Mouse (Mus musculus) thymus, postnatal 0 days (tissue): Measurements from ENCODE around the gene Psat1. TPM values are rescaled to one million over a fixed set of nuclear protein-coding genes. Genes with fewer than 3 reads are reported as not detected.

Experiments
- DNase-seq: peaks from one replicate; pipeline ENCODE4 v3.0.0-alpha.2; 2015; ENCODE audit warnings: low spot score
- polyA plus RNA-seq: library from polyadenylated mRNA; unstranded; fragments of >200 nt; fragmentation: Nextera tagmentation; extraction: Ambion mirVana; gene quantifications from 2 replicates; pipeline ENCODE4 v1.2.1, GENCODE M21; 2015

The Psat1 gene
- polyA plus RNA-seq = 119 and 138 TPM in 2 replicates

DNA sequence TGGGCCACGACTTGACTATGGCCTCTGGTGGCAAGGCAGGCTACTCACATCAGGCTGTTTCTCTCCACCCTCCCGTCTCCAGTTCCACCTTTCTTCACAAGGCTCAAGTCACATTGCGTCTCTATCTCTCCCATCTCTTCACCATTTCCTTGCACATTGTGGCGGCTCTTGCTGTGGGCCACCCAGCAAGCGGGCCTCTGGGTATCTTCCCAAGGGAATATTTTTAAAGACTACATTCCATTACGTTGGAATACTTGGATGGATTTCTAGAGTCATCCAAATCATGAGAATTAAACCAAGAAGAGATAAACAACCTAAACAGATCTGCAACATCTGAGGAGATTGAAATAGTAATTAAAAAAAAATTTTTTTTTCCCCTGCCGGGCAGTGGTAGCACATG is at the start of gene Psat1:
Gene Psat1, minus strand, starts transcription at position 101 of the 400 bp plus-strand sequence.
- DNase-seq = no peak

DNA sequence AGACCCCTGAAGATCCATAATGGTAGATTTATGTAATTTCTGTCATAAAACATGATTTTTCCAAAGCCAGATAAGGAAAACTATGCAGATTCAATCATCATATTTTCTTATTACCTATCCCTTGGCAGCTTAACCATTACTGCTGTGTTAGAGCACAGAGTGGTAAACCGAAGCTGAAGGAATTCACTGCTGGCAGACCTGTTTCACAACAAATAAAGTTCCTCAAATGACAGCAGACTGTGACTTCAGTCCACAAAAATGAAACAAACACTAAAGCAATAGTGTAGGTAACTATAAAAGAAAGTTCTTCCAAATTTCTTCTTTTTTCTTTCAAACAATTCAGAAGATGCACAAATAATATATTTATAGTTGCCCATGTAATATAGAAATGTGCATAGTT is 43.0 kb upstream of the Psat1 start:
- no peak for DNase-seq

DNA sequence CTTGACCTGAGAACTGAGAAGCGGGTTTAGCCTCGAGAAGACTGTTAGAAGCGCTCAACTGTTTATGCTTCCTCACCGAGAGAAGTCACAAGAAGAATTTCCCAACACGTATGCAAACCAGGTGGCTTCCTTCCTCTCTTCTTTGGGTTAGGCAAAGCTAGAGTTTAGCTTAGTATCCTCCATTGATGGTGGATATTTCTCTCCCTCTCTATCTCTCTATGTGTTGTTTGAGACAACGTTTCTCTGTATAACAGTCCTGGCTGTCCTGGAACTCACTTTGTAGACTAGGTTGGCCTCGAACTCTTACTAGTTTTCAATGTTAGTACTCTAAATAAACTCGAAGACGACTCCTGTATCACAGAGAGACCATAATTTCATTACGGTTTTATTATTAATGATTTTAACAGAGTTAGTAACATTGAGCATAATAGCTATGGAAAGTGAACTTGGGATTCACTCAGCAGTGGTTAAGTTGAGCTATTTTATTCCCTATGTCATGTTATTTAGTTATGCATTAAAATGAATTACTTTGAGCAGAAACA is 38.1 kb upstream of the Psat1 start:
- no peak for DNase-seq

DNA sequence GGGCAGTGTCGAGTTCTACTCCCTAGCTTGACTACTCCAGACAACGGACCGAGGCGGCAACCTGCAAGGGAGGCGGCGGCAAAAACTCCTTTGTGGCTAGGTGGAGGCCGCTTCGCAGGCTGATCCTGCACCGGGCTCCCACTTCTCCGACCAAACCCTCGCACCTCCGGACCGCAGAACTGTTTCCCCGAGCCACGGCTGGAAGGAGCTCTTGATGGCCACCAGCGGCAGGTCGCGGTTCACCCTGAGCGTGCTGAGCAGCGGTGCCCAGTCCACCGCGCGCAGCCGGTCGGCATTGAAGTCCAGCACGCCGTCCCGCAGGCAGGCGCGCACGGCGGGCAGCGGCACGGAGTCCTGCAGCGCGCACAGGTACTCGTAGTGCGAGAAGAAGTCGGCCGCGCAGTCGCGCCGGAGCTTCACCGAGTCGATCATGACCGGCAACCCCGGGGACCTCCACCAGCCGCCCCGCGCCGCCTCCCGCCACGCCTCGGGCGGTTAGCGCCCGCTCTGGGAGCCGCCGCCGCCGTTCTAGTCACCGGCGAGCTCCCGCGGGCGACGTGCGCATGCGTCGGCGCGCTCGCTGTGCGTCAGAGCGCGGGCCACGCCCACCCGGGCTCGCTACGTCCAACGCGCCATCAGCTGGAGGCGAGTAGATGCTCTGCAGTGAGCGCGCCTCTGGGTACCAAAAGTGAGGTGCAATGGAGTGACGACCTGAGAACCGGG is 37.5 kb upstream of the Psat1 start, which contains the start of gene Cep78:
Gene Cep78, minus strand, starts transcription at position 541 of the 723 bp plus-strand sequence.
- peak; percentile 95 for DNase-seq

DNA sequence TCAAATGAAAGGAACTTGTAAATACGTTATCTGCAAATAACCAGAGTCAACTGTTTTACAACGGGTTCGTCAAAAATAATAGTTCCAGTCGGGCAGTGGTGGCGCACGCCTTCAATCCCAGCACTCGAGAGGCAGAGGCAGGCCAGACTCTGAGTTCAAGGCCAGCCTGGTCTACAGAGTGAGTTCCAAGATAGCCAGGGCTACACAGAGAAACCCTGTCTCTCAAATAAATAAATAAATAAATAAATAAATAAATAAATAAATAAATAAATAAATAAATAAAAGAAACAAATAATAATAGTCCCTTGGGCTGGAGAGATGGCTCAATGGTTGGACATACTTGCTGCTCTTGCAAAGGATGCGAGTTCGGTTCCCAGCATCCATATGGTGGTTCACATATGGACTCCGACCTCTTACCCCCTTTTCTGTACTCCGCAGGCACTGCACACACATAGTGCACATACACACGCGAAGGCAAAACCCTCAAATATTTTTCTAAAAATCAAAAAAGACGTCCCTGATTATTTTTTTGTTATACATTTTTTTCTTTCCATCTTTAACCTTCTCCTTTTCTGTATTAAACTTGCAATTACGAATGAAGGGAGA is 36.7 kb upstream of the Psat1 start:
- peak; percentile 12 for DNase-seq

DNA sequence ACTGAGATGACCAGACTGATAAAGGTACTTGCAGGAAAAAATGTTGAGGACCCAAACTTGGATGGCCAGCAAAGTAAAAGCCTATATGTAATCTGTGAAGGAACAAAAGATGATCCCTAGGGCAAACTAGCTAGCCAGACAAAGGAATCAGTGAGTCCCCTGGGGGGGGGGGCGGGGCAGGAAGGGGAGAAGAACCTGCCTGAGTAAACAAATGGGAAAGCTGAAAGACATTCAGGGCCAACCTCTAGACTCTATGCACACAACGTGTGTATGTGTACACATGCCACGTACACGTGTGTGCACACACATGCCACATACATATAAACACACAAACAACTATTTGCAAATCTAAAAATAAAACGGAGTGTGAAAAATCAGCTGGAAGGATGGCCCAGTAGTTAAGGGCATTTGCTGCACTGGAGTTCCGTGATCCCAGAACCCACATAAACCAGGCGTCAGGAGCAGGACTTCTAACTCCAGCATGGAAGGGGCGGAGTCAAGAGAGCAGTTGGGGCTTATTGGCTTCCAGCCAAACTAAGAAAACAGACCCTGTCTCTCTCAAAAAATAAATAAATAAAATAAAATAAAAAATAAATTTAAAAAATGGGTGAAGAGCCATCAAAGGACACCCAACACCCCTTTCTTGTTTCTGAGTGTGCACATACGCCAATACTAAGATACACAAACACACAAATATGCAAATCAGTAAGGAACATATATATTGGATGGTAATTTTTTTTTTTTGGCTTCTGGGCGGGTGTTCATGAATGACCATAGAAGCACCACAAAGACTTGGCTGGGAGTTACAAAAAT is 36.0 kb upstream of the Psat1 start:
- DNase-seq = no peak

DNA sequence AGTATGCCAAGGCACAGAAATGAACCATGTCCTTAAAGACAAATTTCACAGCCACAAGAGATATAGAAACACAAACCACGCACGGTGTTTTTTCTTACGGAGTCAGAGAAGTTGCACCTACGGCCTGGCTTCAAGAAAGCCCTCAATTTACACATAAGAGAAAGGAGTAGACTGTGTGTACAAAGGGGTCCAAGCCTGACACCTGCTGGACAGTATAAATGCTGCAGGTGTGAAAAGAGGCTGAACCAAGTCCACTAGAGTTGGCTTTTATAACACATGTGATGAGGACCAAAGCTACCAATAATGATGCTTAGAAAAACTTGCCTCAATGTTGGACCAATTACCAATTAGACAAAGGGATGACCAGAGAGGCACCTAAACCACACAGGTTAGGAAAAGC is 34.7 kb upstream of the Psat1 start:
- DNase-seq = peak; percentile 66

DNA sequence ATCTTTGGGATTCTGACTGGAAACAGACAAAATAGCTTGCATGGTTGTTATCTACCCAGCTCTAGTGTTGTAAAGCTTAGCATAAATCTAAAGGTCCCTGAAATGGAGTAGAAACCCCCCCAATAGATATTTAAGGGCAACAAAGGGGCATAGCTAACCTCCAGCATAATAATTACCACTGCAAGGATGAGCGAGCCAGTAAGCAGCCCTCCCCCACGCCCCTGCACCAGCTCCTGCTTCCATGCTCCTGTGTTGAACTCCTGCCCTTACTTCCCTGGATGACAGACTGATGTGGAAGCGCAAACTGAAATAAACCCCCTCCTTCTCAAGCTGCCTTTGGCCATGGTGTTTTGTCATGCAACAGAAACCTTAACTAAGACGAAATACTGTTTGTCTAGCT is 26.2 kb upstream of the Psat1 start:
- DNase-seq = no peak

DNA sequence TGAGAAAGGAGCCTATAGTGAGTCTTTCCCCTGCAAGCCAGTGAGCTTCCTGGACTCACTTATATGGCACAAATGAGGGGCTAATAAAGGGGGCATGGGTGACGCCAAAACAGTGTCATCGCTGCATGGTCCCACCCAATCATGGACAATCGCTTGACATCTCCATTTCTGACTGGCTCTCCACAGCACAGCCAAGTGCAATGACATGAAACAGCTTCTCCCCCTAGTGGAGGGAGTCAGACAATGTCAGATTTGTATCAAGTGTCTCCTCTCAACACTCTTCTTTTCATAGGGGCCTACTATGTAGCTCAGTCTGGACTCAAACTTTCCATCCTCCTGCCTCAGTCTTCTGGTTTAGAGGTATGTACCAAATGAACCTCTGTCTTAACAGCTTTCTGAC is 17.9 kb upstream of the Psat1 start:
- peak; percentile 56 for DNase-seq

DNA sequence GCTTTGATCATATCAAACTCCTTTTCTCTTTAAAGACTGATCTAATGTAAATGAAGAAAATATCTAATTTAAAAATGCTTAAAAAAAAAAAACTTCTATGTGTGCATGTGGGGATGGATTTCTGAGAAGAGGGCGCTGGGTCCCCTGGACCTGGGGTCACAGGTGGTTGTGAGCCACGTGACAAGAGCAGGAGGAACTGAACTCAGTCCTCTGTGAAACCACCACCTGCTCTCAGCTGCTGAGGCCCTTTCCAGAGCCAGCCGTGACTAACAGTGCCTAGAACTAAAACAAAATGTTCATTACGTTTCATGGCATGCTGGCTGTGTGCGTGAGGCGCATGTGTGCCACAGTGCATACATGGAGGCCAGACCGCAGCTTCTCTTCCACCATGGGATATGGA is 17.4 kb upstream of the Psat1 start:
- no peak for DNase-seq

DNA sequence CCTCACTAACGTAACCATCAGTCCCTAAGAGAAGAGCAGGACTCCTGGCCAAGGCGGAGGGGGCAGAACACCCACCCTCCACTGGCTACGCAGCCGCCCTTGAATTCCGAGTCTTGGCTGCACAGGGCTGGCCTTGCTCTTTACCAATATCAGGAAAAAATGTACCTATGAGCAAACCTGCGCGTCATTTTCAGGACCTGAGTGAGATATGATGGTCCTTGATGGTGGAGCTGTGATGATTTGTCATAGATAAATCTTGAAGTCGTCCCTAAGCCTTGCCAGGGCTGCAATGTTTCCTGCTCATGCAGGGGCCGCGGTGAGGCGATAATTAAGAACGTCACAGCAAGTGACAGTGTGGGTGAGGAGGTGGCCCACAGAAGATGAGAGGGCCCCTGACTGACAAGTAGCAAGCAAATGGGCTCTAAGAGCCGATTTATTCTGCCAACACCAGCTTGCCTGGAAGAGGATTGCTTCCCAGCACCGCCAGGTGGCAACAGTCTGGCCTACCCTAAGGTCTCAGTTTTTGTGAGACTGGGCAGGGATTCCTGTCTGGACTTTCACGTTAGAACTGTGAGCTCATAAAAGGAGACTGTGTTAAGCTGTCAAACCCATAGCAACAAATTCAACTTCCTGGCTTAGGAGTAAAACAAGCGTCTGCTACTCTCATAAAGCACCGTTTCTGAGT is 16.0 kb upstream of the Psat1 start:
- DNase-seq = no peak

DNA sequence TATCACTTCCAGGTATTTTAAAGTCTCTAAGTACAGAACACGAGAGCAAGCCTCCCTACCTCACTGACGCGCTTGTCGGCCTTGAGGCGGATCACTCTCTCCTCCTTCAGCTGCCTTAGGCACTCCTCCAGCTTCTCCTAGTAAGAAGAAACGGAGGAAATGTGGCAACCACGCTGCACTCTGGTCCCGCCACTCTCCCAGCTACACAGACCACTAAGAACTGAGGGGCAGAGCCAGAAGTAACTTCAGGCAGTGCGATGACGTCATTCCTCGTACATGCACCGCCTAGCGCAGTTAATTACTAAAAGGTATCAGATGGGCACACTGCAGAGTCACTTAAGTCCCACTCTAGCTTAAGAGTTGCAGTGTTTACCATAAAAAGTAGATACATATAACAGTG is 15.2 kb upstream of the Psat1 start:
- no peak for DNase-seq

DNA sequence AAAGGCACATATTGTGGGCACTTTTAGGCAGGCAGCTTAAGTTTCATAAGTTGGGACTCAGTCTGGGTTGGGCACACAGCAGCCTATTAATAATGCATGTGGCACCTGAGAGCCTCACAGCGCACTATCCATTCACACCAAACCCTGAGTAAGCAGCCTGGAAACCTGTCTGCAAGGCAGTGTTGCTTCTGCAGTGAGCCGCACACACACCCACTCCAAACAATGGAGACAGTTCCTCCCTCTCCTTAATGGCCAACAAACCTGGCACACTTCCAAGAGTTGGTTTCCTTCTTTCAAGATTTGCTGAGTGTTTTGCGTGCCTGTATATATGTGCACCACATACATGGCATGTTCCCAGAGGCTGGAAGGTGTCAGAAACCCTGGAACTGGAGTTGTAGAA is 3.1 kb upstream of the Psat1 start:
- no peak for DNase-seq

DNA sequence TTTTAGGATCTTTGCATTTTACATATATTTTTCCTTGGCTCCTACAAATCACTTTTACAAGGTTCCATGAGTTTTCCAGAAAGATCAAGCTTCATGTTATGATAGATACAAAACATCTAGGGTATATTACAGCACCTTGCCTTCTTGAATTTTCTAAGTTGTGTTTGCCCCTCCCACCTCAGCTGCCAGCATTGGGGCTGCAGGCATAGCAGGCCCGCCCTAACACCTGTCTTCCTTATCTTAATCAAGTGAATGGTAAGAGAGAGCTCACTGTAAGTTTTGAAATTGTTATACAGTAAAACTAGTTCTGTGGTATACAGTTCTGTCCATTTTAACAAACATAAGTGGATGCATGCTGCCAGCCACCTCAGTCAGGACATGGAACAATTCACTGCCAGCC is 1.7 kb upstream of the Psat1 start:
- no peak for DNase-seq

DNA sequence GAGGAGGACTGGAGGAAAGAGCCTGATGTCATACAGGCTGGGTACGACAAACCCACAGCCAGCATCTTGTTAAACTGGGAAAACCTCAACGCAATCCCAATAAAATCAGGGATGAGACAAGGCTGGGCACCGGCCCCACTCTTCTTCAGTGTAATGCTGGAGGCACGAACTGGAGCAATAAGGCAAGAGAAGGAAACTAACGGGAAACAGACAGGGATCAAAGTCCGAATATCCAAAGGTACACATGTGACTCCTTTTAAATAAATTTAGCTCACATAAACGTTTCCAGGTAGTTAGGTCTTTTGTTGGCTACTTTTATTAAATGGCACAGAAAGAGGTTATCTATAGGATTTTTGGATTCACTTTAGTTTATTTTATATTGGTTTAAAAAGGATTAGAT is 1.3 kb upstream of the Psat1 start:
- DNase-seq = no peak

DNA sequence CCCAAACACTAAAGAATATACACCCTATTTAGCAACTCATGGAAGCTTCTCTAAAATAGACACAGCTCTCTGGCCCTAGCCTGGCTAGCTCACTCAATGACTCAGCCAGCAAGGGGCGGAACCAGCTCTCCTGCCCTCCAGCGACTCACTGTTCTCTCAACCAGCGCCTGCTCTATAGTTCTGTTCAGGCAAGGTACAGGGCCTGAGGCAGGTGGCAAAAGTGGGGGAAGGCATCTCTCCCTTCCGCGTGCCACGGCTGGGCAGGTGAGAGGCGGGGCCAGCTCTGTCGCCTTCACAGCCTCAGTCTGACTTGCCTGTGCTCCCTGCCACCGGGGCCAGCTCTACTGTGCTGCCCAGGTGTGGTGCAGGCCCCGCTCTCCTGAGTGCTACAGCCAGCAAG is 474 bp downstream of the Psat1 start:
- DNase-seq = no peak

DNA sequence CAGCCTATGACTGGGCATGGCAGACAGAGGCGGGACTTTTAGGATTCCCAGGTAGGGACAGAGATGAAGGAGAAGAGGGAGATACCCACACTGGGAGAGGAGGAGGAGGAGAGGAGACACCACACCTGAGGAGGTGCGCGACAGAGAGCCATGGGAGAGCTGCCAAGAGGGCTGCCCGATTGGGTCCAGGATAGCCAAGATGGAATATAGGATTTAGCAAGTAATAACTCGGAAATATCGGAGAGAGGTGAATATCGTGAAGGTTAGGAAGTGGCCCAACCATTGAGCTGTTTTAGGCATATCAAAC is 4.1 kb downstream of the Psat1 start:
- no peak for DNase-seq

DNA sequence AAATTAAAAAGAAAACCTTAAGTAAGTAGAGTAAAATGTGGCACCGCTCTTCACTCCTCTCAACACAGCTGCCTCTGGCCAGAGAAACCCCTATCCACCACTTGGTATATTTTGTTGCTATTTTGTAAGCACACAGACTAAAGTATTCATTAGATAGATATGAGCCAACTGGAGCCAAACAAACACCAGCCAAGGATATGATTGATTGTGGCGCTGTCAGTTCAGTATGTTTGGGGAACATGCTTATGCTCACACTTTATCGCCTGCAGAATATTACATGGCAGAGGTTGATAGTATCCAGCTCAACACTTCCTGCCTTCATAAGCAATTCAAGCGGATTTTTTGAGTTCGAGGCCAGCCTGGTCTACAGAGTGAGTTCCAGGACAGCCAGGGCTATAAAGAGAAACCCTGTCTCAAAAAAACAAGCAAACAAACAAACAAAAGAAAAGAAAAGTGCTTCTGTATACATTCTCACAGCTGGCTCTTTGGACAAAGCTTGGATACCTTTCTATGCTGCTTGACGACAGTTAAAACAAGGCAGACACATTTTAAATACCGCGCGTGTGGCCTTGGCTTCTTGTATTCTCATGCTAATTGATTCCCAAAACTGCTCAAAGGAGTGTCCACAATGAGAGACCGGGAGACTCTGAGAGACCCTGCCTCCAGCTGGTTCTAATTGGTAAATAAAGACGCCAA is 4.6 kb downstream of the Psat1 start:
- DNase-seq = no peak

DNA sequence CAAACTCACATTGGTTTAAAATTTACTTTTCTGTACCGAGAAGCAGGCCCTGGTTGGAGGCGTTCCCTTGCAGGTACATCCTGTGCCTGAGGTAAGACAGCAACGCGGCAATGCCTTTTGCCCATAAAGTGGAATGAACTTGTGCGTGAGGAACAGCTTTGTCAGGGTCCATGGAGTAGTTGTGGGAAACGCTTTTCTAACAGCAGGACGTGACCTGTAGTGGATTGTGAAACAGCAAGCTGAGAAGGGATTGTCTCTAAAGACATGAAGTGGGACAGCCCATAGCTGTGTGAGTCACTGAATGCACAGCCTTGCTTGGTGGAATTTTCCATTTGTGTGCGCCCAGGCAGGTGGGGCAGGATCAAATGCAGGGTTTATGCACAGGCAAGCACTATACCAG is 5.7 kb downstream of the Psat1 start:
- DNase-seq = no peak

DNA sequence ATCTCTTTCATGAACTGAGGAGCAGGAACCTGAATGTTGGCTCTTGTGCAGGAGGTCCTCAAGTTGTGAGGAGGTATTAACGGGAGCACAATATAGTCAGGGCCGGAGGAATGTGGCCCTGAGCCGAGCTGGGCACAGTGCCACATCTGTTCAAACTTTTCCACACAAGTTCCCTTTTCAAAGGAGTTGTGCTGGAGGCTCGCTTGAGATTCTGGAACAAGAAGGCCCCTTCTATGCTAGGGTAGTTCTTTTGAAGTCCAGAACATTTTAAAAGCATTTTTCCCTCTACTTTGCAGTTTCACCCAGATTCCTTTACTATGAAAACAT is 21.5 kb downstream of the Psat1 start:
- no peak for DNase-seq
